Mouse (Mus musculus): Measurements from ENCODE around the gene Patz1. TPM values are rescaled to one million over a fixed set of nuclear protein-coding genes. Genes with fewer than 3 reads are reported as not detected.

Gene Patz1
- polyA plus RNA-seq, 1 experiment: 33.9 TPM

GRCm38 (mm10) chr11:3328806-3329775, 40.4 kb downstream of the Patz1 start:
- DNase-seq (ENCODE audit: extremely low spot score in 1 of 2, low spot score in 1 of 2): no peak

- peak in 1 of 2 experiments; percentile 44 for DNase-seq (ENCODE audit: extremely low spot score in 1 of 2, low spot score in 1 of 2)
Observed at GRCm38 (mm10) chr11:3329891-3330451, 41.3 kb downstream of the Patz1 start, which contains the start of gene Pik3ip1. Gene Pik3ip1 (plus strand): TSS chr11:3330401.

GRCm38 (mm10) chr11:3330566-3330965, 41.9 kb downstream of the Patz1 start:
- peak; percentile 81 to 89 for DNase-seq (ENCODE audit: extremely low spot score in 1 of 2, low spot score in 1 of 2)

GRCm38 (mm10) chr11:3330991-3331750, 42.5 kb downstream of the Patz1 start:
- peak in 1 of 2 experiments; percentile 28 for DNase-seq (ENCODE audit: extremely low spot score in 1 of 2, low spot score in 1 of 2)

GRCm38 (mm10) chr11:3331756-3332642, 43.3 kb downstream of the Patz1 start:
- DNase-seq (ENCODE audit: extremely low spot score in 1 of 2, low spot score in 1 of 2): peak; percentile 90 to 92

GRCm38 (mm10) chr11:3333111-3333695, 44.5 kb downstream of the Patz1 start:
- DNase-seq (ENCODE audit: extremely low spot score in 1 of 2, low spot score in 1 of 2): no peak

- no peak for DNase-seq (ENCODE audit: extremely low spot score in 1 of 2, low spot score in 1 of 2)
Observed at GRCm38 (mm10) chr11:3334141-3334710, 45.6 kb downstream of the Patz1 start.

GRCm38 (mm10) chr11:3334711-3335316, 46.1 kb downstream of the Patz1 start:
- no peak for DNase-seq (ENCODE audit: extremely low spot score in 1 of 2, low spot score in 1 of 2)

- no peak for DNase-seq (ENCODE audit: extremely low spot score in 1 of 2, low spot score in 1 of 2)
Observed at GRCm38 (mm10) chr11:3335651-3336216, 47.1 kb downstream of the Patz1 start.

GRCm38 (mm10) chr11:3336602-3337001, 47.9 kb downstream of the Patz1 start:
- DNase-seq (ENCODE audit: extremely low spot score in 1 of 2, low spot score in 1 of 2): no peak

GRCm38 (mm10) chr11:3337173-3337955, 48.7 kb downstream of the Patz1 start:
- peak; percentile 70 to 77 for DNase-seq (ENCODE audit: extremely low spot score in 1 of 2, low spot score in 1 of 2)

- DNase-seq (ENCODE audit: extremely low spot score in 1 of 2, low spot score in 1 of 2): no peak
Observed at GRCm38 (mm10) chr11:3337961-3338360, 49.3 kb downstream of the Patz1 start.

- DNase-seq (ENCODE audit: extremely low spot score in 1 of 2, low spot score in 1 of 2): no peak
Observed at GRCm38 (mm10) chr11:3341476-3341875, 52.8 kb downstream of the Patz1 start.

- DNase-seq (ENCODE audit: extremely low spot score in 1 of 2, low spot score in 1 of 2): no peak
Observed at GRCm38 (mm10) chr11:3344916-3345315, 56.2 kb downstream of the Patz1 start.

GRCm38 (mm10) chr11:3346351-3346750, 57.7 kb downstream of the Patz1 start:
- DNase-seq (ENCODE audit: extremely low spot score in 1 of 2, low spot score in 1 of 2): no peak

GRCm38 (mm10) chr11:3347091-3347834, 58.6 kb downstream of the Patz1 start:
- DNase-seq (ENCODE audit: extremely low spot score in 1 of 2, low spot score in 1 of 2): peak in 1 of 2 experiments; percentile 93

GRCm38 (mm10) chr11:3347835-3348195, 59.1 kb downstream of the Patz1 start:
- DNase-seq (ENCODE audit: extremely low spot score in 1 of 2, low spot score in 1 of 2): no peak
